Mouse (Mus musculus) kidney, postnatal 0 days (tissue): ENCODE measurements at regions not wholly inside any gene's neighbourhood (a gene's known extent, or its start where the extent isn't known, plus 50 kb on each side); places are given as distances from the start of the nearest gene placed in this dataset.
"Not testable (repeated sequence)": the region's sequence is repeated elsewhere in the genome, so short reads cannot be mapped to it uniquely, and the experiment has no call there.

Experiments used
- ATAC-seq: fragments of 200-750 bp; cut with Nextera tagmentation; replicated peaks from 2 replicates; pipeline ENCODE4 v1.8.0; 2017; ENCODE audit warnings: low read depth, moderate number of reproducible peaks, moderate TSS enrichment, moderate library complexity; ENCODE audit not compliant: low FRiP score
- DNase-seq: peaks from one replicate; pipeline ENCODE4 v3.0.0-alpha.2; 2016; ENCODE audit warnings: low spot score
- H3K27ac ChIP-seq: fragments of 300-500 bp; sonication (generic); 2 replicates; pipeline ENCODE4 v1.5.1; 2014; ENCODE audit warnings: mild to moderate bottlenecking
- H3K27me3 ChIP-seq: fragments of 300-500 bp; sonication (generic); 2 replicates; pipeline ENCODE4 v1.6.1; 2014; ENCODE audit warnings: low read length, mixed read lengths; ENCODE audit not compliant: insufficient read depth
- H3K36me3 ChIP-seq: fragments of 300-500 bp; sonication (generic); 2 replicates; pipeline ENCODE4 v1.6.1; 2014; ENCODE audit warnings: low read length, mixed read lengths; ENCODE audit not compliant: insufficient read depth
- H3K4me1 ChIP-seq: fragments of 300-500 bp; sonication (generic); replicated peaks from 2 replicates; pipeline ENCODE4 v1.6.1; 2014; ENCODE audit warnings: antibody characterized with exemption, low read length, mixed read lengths; ENCODE audit not compliant: insufficient read depth
- H3K4me2 ChIP-seq: fragments of 300-500 bp; sonication (generic); 2 replicates; pipeline ENCODE4 v1.6.1; 2014; ENCODE audit warnings: mild to moderate bottlenecking, low read length, moderate library complexity, mixed read lengths
- H3K4me3 ChIP-seq: fragments of 300-500 bp; sonication (generic); replicated peaks from 2 replicates; pipeline ENCODE4 v1.5.1; 2014; ENCODE audit warnings: low read depth, low read length
- H3K9ac ChIP-seq: fragments of 300-500 bp; sonication (generic); 2 replicates; pipeline ENCODE4 v1.6.1; 2014; ENCODE audit warnings: low read depth, low read length
- H3K9me3 ChIP-seq: fragments of 300-500 bp; sonication (generic); replicated peaks from 2 replicates; pipeline ENCODE4 v1.6.1; 2016; ENCODE audit warnings: low read length, inconsistent platforms, mixed read lengths
- CTCF ChIP-seq: IDR thresholded peaks from 2 replicates; pipeline ENCODE4 v1.5.1; 2016; ENCODE audit warnings: antibody characterized with exemption, low read depth, mild to moderate bottlenecking, moderate library complexity
- WGBS: fragments of 180-500 bp; shearing (Covaris S2); extraction: QIAGEN DNeasy Blood & Tissue Kit; methylation state at CpG from one replicate; pipeline ENCODE4 v1.1.7; 2014; 5-methylcytosine and 5-hydroxymethylcytosine counted together

- TF ChIP-seq CTCF, result no peak
- no peak for DNase-seq
- Histone ChIP-seq H3K4me3 (no peak overlapping the region), H3K27me3 (no peaks in the 10 kb centered on the region), H3K27ac (no peak overlapping the region), H3K4me1 (no peaks in the 10 kb centered on the region), H3K36me3 (no peaks in the 10 kb centered on the region), H3K9ac (no peak overlapping the region), H3K9me3 (no peaks in the 10 kb centered on the region), H3K4me2 (no peak overlapping the region)
- ATAC-seq, result no peak
- WGBS, result 82% methylated on average over 1 of the region's 1 CpGs
Measured at GRCm38 (mm10) chr3:33372806-33373205, 229.8 kb upstream of the Pex5l start.

GRCm38 (mm10) chr3:33363521-33363920 lies 220.5 kb upstream of the Pex5l start:
- H3K27ac ChIP-seq, result no peak overlapping the region
- ATAC-seq, result no peak
- H3K9me3 ChIP-seq, result no peaks in the 10 kb centered on the region
- no peaks in the 10 kb centered on the region for H3K4me1 ChIP-seq
- H3K27me3 ChIP-seq, result no peaks in the 10 kb centered on the region
- DNase-seq, result no peak
- H3K4me3 ChIP-seq, result no peak overlapping the region
- H3K36me3 ChIP-seq, result no peaks in the 10 kb centered on the region
- 85% methylated on average over 1 of the region's 1 CpGs for WGBS
- TF ChIP-seq CTCF, result no peak
- no peak overlapping the region for H3K9ac ChIP-seq
- no peak overlapping the region for H3K4me2 ChIP-seq

GRCm38 (mm10) chr3:33360030-33360429 lies 217.0 kb upstream of the Pex5l start:
- DNase-seq, result no peak
- no peaks in the 10 kb centered on the region for H3K36me3 ChIP-seq
- no peaks in the 10 kb centered on the region for H3K27me3 ChIP-seq
- ATAC-seq, result no peak
- H3K27ac ChIP-seq, result no peak overlapping the region
- WGBS, result 85% methylated on average over 2 of the region's 2 CpGs
- H3K9ac ChIP-seq, result no peak overlapping the region
- no peak overlapping the region for H3K4me3 ChIP-seq
- H3K9me3 ChIP-seq, result no peaks in the 10 kb centered on the region
- TF ChIP-seq CTCF, result no peak
- no peak overlapping the region for H3K4me2 ChIP-seq
- no peaks in the 10 kb centered on the region for H3K4me1 ChIP-seq

- Histone ChIP-seq H3K4me3 (no peak overlapping the region), H3K9me3 (no peaks in the 10 kb centered on the region), H3K9ac (no peak overlapping the region), H3K27me3 (no peaks in the 10 kb centered on the region), H3K36me3 (no peaks in the 10 kb centered on the region), H3K27ac (no peak overlapping the region), H3K4me2 (no peak overlapping the region), H3K4me1 (no peaks in the 10 kb centered on the region)
- ATAC-seq (no peak), DNase-seq (no peak)
- WGBS, result 86% methylated on average over 2 of the region's 2 CpGs
- no peak for TF ChIP-seq CTCF
Measured at GRCm38 (mm10) chr3:33353860-33354259, 210.8 kb upstream of the Pex5l start.

- DNase-seq, result no peak
- Histone ChIP-seq H3K4me3 (no peak overlapping the region), H3K9ac (no peak overlapping the region), H3K27me3 (no peaks in the 10 kb centered on the region), H3K4me2 (no peak overlapping the region), H3K4me1 (no peaks in the 10 kb centered on the region), H3K9me3 (no peaks in the 10 kb centered on the region), H3K27ac (no peak overlapping the region), H3K36me3 (no peaks in the 10 kb centered on the region)
- 50% methylated on average over 6 of the region's 6 CpGs for WGBS
- TF ChIP-seq CTCF, result no peak
- no peak for ATAC-seq
Measured at GRCm38 (mm10) chr3:33350986-33351385, 207.9 kb upstream of the Pex5l start.

GRCm38 (mm10) chr3:33334056-33334455 lies 191.0 kb upstream of the Pex5l start:
- H3K9me3 ChIP-seq, result no peaks in the 10 kb centered on the region
- TF ChIP-seq CTCF, result no peak
- 91% methylated on average over 3 of the region's 3 CpGs for WGBS
- ATAC-seq, result no peak
- no peak overlapping the region for H3K4me2 ChIP-seq
- no peaks in the 10 kb centered on the region for H3K4me1 ChIP-seq
- H3K27ac ChIP-seq, result no peak overlapping the region
- DNase-seq, result no peak
- H3K36me3 ChIP-seq, result no peaks in the 10 kb centered on the region
- H3K27me3 ChIP-seq, result no peaks in the 10 kb centered on the region
- no peak overlapping the region for H3K4me3 ChIP-seq
- H3K9ac ChIP-seq, result no peak overlapping the region

GRCm38 (mm10) chr3:33317691-33318090 lies 174.6 kb upstream of the Pex5l start:
- not testable (repeated sequence) for H3K4me3 ChIP-seq, H3K36me3 ChIP-seq, H3K27ac ChIP-seq, DNase-seq, H3K4me2 ChIP-seq, H3K4me1 ChIP-seq, ATAC-seq, H3K9ac ChIP-seq, H3K27me3 ChIP-seq, H3K9me3 ChIP-seq
- WGBS, result 76% methylated on average over 1 of the region's 1 CpGs
